Mouse (Mus musculus) spleen, postnatal 36 days (tissue): ENCODE data around the gene Agpat3.
"Not testable (repeated sequence)": the region's sequence is repeated elsewhere in the genome, so short reads cannot be mapped to it uniquely, and the experiment has no call there.

Source experiments
- DNase-seq, 2 experiments: peaks; one replicate each; pipeline ENCODE4 v3.0.0; 2022; ENCODE audit warnings: low spot score in 2 of 2, mixed read lengths in 1 of 2

Gene Agpat3

GRCm38 (mm10) chr10:78361951-78362350 is 9.7 kb upstream of the Agpat3 start:
- DNase-seq, result no peak

GRCm38 (mm10) chr10:78360290-78360711 is 8.0 kb upstream of the Agpat3 start:
- no peak for DNase-seq

GRCm38 (mm10) chr10:78358999-78359398 is 6.7 kb upstream of the Agpat3 start:
- not testable (repeated sequence) for DNase-seq

GRCm38 (mm10) chr10:78358266-78358665 is 6.0 kb upstream of the Agpat3 start:
- no peak for DNase-seq

GRCm38 (mm10) chr10:78357742-78358141 is 5.5 kb upstream of the Agpat3 start:
- DNase-seq, result no peak

GRCm38 (mm10) chr10:78355931-78356593 is 3.8 kb upstream of the Agpat3 start:
- no peak for DNase-seq

- no peak for DNase-seq
Observed at GRCm38 (mm10) chr10:78353196-78353595, 907 bp upstream of the Agpat3 start.

- no peak for DNase-seq
Observed at GRCm38 (mm10) chr10:78352666-78353030, 359 bp upstream of the Agpat3 start.

GRCm38 (mm10) chr10:78351564-78351886 is 764 bp downstream of the Agpat3 start:
- DNase-seq, result no peak

- DNase-seq, result no peak
Observed at GRCm38 (mm10) chr10:78350796-78351556, 1.3 kb downstream of the Agpat3 start.

GRCm38 (mm10) chr10:78349464-78350165 is 2.7 kb downstream of the Agpat3 start:
- no peak for DNase-seq

- DNase-seq, result no peak
Observed at GRCm38 (mm10) chr10:78348211-78348610, 4.1 kb downstream of the Agpat3 start.

GRCm38 (mm10) chr10:78347486-78347885 is 4.8 kb downstream of the Agpat3 start:
- no peak for DNase-seq

- DNase-seq, result no peak
Observed at GRCm38 (mm10) chr10:78345466-78345865, 6.8 kb downstream of the Agpat3 start.

GRCm38 (mm10) chr10:78342091-78342490 is 10.2 kb downstream of the Agpat3 start:
- DNase-seq, result no peak

- no peak for DNase-seq
Observed at GRCm38 (mm10) chr10:78338180-78338579, 14.1 kb downstream of the Agpat3 start.

- no peak for DNase-seq
Observed at GRCm38 (mm10) chr10:78334923-78335561, 17.2 kb downstream of the Agpat3 start.

- DNase-seq, result no peak
Observed at GRCm38 (mm10) chr10:78331577-78331976, 20.7 kb downstream of the Agpat3 start.

- DNase-seq, result no peak
Observed at GRCm38 (mm10) chr10:78329305-78329704, 23.0 kb downstream of the Agpat3 start.

GRCm38 (mm10) chr10:78328011-78328575 is 24.2 kb downstream of the Agpat3 start:
- no peak for DNase-seq

- DNase-seq, result no peak
Observed at GRCm38 (mm10) chr10:78325916-78326647, 26.2 kb downstream of the Agpat3 start.
